Mouse (Mus musculus) T-cell, adult 2 months (primary cell): Measurements from ENCODE around the gene Trim15.

Source experiments
- DNase-seq: peaks from one replicate; pipeline ENCODE4 v3.0.0; 2022; ENCODE audit warnings: low spot score

Trim15 gene

DNA sequence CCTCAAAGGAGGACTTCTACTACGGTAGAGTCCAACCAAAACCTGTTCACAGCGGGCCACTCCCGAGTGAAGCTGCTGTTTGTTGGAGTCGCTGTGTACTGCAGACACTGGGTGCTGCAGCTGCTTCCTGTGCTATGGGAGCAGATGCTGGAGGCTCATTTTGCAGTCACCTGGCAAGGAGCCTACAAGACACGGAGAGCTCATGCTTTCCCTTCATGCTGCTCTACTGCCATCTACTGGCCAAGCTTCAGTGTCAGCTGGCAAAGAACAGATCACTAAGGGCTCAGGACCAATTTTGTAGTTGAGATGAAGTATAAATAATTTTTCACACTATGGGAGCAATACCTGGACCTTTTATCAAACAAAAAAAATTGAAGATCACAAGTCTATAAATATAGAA is 41.0 kb downstream of the Trim15 start:
- DNase-seq: peak; percentile 82

DNA sequence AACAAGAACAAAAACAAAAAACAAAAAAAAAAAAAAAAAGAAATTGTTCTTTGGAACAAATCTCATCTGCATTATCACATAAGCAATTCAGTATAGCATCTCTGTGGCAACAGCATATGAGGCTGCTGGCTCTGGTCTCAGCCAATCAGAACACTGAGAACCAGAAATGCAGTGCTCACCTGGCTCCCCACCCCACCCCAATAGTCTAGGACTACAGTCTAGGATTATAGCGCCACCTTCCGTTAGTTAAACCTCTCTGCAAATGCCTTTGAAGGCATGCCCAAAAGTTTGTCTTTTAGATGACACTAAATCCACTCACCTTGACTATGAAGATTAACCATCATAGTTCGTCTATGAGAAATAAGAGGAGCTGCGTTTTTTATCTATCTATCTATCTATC is 41.5 kb downstream of the Trim15 start:
- peak; percentile 61 for DNase-seq

DNA sequence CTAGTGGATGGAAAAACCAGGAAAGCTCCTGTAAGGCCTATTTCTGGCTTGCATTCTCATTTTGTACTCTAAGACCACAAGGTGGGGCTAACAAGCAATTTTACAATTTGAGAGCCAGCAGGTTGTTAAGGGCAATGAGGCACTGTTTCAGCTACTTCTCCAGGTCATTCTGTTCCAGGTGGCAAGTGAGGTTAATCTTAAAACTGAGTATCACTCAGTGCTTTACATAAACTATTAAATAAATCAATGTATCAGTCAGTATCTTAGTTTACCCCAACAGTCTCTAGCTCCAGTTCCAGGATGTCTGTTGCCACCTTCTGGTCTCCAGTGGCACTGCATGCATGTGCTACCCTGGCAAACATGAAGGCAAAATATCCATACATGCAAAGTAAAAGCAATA is 43.0 kb downstream of the Trim15 start:
- DNase-seq: peak; percentile 59

DNA sequence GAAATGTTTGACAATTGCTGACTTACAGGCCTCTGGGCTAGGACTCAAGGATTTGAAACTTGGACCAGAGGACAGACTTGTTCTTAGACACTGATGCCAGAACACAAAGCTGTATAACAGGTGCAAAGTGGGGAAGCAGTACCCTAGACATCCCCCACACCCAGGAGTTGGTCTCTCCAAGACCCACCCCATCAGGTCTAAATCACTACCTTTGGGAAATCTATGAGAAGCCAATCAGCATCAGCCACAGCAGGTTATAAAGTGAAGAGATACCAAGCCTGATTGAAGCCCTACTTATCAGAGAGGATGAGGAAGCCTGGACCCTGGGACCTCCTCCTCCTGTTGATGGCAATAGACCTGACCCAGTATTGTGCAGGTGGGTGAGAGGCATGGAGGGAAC is 55.1 kb downstream of the Trim15 start, which contains the start of gene H2-M10.6:
Gene H2-M10.6, plus strand, starts transcription at position 301 of the 400 bp plus-strand sequence.
- DNase-seq: no peak
